Mouse (Mus musculus) forebrain, embryonic 13.5 days (tissue): ENCODE measurements around the gene Tmem81. TPM values are rescaled to one million over a fixed set of nuclear protein-coding genes. Genes with fewer than 3 reads are reported as not detected.
A peak's percentile ranks its signal among the peaks of the same experiment; 100 is the strongest.
"Not testable (repeated sequence)": the region's sequence is repeated elsewhere in the genome, so short reads cannot be mapped to it uniquely, and the experiment has no call there.

ENCODE experiments used
- ATAC-seq: fragments of 200-750 bp; cut with Nextera tagmentation; 2 replicates; pipeline ENCODE4 v1.8.0; 2017
- H3K27ac ChIP-seq: fragments of 300-500 bp; sonication (generic); 2 replicates; pipeline ENCODE4 v1.5.1; 2015; ENCODE audit warnings: inconsistent platforms, mild to moderate bottlenecking, moderate library complexity
- H3K27me3 ChIP-seq: fragments of 300-500 bp; sonication (generic); 2 replicates; pipeline ENCODE4 v1.6.1; 2015; ENCODE audit warnings: mild to moderate bottlenecking, inconsistent platforms
- H3K36me3 ChIP-seq: fragments of 300-500 bp; sonication (generic); 2 replicates; pipeline ENCODE4 v1.6.1; 2015; ENCODE audit warnings: mild to moderate bottlenecking, inconsistent platforms; ENCODE audit not compliant: poor library complexity, severe bottlenecking
- H3K4me1 ChIP-seq: fragments of 300-500 bp; sonication (generic); 2 replicates; pipeline ENCODE4 v1.6.1; 2015; ENCODE audit warnings: inconsistent platforms
- H3K4me2 ChIP-seq: fragments of 300-500 bp; sonication (generic); 2 replicates; pipeline ENCODE4 v1.6.1; 2015; ENCODE audit warnings: inconsistent platforms, mild to moderate bottlenecking, moderate library complexity
- H3K4me3 ChIP-seq: fragments of 300-500 bp; sonication (generic); 2 replicates; pipeline ENCODE4 v1.5.1; 2015; ENCODE audit warnings: mild to moderate bottlenecking, inconsistent platforms
- H3K9ac ChIP-seq: fragments of 300-500 bp; sonication (generic); 2 replicates; pipeline ENCODE4 v1.6.1; 2015; ENCODE audit warnings: mild to moderate bottlenecking, inconsistent platforms
- H3K9me3 ChIP-seq: fragments of 300-500 bp; sonication (generic); replicated peaks from 2 replicates; pipeline ENCODE4 v1.6.1; 2016; ENCODE audit warnings: inconsistent platforms
- WGBS: fragments of 180-500 bp; shearing (Covaris S2); methylation state at CpG from one replicate; pipeline ENCODE4 v1.1.7; 2015; 5-methylcytosine and 5-hydroxymethylcytosine counted together
- polyA plus RNA-seq: library from polyadenylated mRNA; unstranded; fragments of >200 nt; fragmentation: Nextera tagmentation; extraction: Ambion mirVana; gene quantifications from 2 replicates; pipeline ENCODE4 v1.2.1, GENCODE M21; 2015

Tmem81 gene
- polyA plus RNA-seq, result 0.92 and 1.4 TPM in 2 replicates

- no peaks in the 10 kb centered on the region for H3K27me3 ChIP-seq
- H3K9me3 ChIP-seq, result no peaks in the 10 kb centered on the region
- H3K36me3 ChIP-seq, result peaks cover 64% of the 10 kb centered on the region
- H3K27ac ChIP-seq, result no peak within 1 kb of the TSS
- no peak for ATAC-seq
- H3K4me2 ChIP-seq, result no peak within 1 kb of the TSS
- no peaks in the 10 kb centered on the region for H3K4me1 ChIP-seq
- no peak within 1 kb of the TSS for H3K9ac ChIP-seq
- no peak within 1 kb of the TSS for H3K4me3 ChIP-seq
- 87% methylated on average over 7 of the region's 7 CpGs for WGBS
These were observed at the start of gene Tmem81 for GRCm38 (mm10) chr1:132506058-132506457. TSS of gene Tmem81 (plus strand) at chr1:132506230.

DNA sequence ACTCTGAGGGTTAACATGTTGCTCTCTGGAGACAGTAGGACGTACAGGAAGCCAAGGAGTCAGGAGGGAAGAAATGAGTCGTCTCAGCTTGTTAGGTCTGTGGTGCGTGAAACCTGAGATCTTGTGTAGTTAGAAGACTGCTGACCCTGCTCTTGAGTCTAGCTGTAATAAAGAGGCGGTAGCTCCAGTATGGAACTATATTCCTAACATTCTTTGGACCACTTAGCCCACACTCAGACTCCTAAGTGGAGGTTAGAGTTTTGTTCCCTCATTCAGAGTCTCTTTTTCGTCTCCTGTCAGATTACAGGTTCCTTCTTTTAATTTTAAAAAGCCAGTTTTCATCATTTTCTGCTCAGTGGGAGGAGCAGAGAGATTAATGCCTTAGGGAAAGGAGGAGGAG is 41.4 kb upstream of the Tmem81 start:
- no peak overlapping the region for H3K4me2 ChIP-seq
- H3K9ac ChIP-seq, result no peak overlapping the region
- 87% methylated on average over 5 of the region's 5 CpGs for WGBS
- H3K4me1 ChIP-seq, result no peaks in the 10 kb centered on the region
- H3K27me3 ChIP-seq, result no peaks in the 10 kb centered on the region
- no peak overlapping the region for H3K27ac ChIP-seq
- H3K36me3 ChIP-seq, result peaks cover 61% of the 10 kb centered on the region
- no peaks in the 10 kb centered on the region for H3K9me3 ChIP-seq
- no peak overlapping the region for H3K4me3 ChIP-seq
- no peak for ATAC-seq

- H3K36me3 ChIP-seq, result peaks cover 30% of the 10 kb centered on the region
- no peaks in the 10 kb centered on the region for H3K27me3 ChIP-seq
- no peaks in the 10 kb centered on the region for H3K9me3 ChIP-seq
- ATAC-seq, result no peak
- no peak overlapping the region for H3K27ac ChIP-seq
- H3K9ac ChIP-seq, result no peak overlapping the region
- H3K4me2 ChIP-seq, result no peak overlapping the region
- H3K4me1 ChIP-seq, result no peaks in the 10 kb centered on the region
- no peak overlapping the region for H3K4me3 ChIP-seq
These were observed 37.1 kb upstream of the Tmem81 start for GRCm38 (mm10) chr1:132468926-132469325.

DNA sequence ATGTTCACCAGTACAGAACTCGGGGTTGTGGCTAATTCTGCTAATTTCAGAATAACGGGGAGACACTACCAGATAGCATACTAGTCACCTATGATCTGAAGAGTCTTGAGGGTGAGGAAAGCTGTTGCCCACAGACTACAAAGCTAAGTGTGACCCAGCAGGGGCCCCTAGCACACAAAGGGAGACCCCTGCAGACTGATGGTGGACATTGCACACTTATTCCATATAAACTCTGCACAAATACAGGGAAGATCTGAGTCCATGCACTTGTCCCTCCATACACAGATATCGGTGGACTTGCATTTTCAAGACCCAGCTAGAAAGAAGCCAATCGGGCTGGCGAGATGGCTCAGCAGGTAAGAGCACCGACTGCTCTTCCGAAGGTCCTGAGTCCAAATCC is 36.5 kb upstream of the Tmem81 start:
- Histone ChIP-seq H3K4me3 (no peak overlapping the region), H3K36me3 (peaks cover 24% of the 10 kb centered on the region), H3K4me2 (no peak overlapping the region), H3K9me3 (no peaks in the 10 kb centered on the region), H3K9ac (no peak overlapping the region), H3K4me1 (no peaks in the 10 kb centered on the region), H3K27ac (no peak overlapping the region), H3K27me3 (no peaks in the 10 kb centered on the region)
- ATAC-seq, result no peak
- 95% methylated on average over 7 of the region's 7 CpGs for WGBS

DNA sequence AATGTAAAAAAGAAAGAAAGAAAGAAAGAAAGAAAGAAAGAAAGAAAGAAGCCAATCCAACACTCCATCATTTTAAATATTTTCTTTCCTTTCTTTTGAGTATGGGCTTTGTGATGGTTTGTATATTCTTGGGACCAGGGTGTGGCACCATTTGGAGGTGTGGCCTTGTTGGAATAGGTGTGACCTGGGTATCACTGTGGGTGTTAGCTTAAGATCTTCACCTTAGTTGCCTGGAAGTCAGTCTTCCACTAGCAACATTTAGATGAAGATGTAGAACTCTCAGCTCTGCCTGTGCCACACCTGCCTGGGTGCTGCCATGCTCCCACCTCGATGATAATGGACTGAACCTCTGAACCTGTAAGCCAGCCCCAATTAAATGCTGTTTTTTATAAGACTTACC is 36.0 kb upstream of the Tmem81 start:
- not testable (repeated sequence) for ATAC-seq, H3K4me2 ChIP-seq, H3K27ac ChIP-seq, H3K4me1 ChIP-seq, H3K9ac ChIP-seq, H3K4me3 ChIP-seq, H3K9me3 ChIP-seq, H3K27me3 ChIP-seq
- WGBS, result 94% methylated on average over 1 of the region's 1 CpGs
- H3K36me3 ChIP-seq, result peaks cover 19% of the 10 kb centered on the region

GRCm38 (mm10) chr1:132471032-132471431 is 35.0 kb upstream of the Tmem81 start:
- peaks cover 10% of the 10 kb centered on the region for H3K36me3 ChIP-seq
- H3K27me3 ChIP-seq, result no peaks in the 10 kb centered on the region
- H3K4me3 ChIP-seq, result no peak overlapping the region
- H3K27ac ChIP-seq, result no peak overlapping the region
- H3K9me3 ChIP-seq, result no peaks in the 10 kb centered on the region
- WGBS, result 94% methylated on average over 2 of the region's 2 CpGs
- H3K4me2 ChIP-seq, result no peak overlapping the region
- ATAC-seq, result no peak
- peaks cover 6% of the 10 kb centered on the region for H3K4me1 ChIP-seq
- H3K9ac ChIP-seq, result no peak overlapping the region

GRCm38 (mm10) chr1:132471499-132471898 is 34.5 kb upstream of the Tmem81 start:
- WGBS, result 93% methylated on average over 5 of the region's 5 CpGs
- ATAC-seq, result no peak
- H3K4me2 ChIP-seq, result no peak overlapping the region

DNA sequence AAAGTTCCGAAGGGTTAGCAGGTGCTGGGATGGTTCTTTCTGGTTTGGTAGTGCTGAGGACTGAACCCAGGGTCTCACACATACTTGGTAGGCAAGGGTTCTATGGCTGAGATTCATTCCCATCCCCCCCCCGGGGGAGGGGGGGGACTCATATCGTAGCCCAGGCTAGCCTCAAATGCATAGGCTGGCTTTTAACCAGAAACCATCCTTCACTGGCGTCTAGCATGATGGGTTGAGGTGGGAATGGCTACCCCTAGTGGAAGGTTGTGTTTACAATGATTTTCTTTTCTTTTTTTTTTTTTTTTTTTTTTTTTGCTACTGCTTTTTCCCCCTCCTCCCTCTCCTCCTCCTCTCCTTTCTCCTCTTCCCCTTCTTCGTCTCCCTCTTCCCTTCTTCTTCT is 33.5 kb upstream of the Tmem81 start:
- Histone ChIP-seq H3K4me1 (peaks cover 12% of the 10 kb centered on the region), H3K4me3 (no peak overlapping the region), H3K27ac (no peak overlapping the region), H3K9ac (no peak overlapping the region), H3K27me3 (no peaks in the 10 kb centered on the region), H3K36me3 (no peaks in the 10 kb centered on the region), H3K9me3 (no peaks in the 10 kb centered on the region), H3K4me2 (no peak overlapping the region)
- 60% methylated on average over 5 of the region's 5 CpGs for WGBS
- ATAC-seq, result no peak

More at GRCm38 (mm10) chr1:132471499-132471898, 34.5 kb upstream of the Tmem81 start:
- H3K9me3 ChIP-seq, result no peaks in the 10 kb centered on the region
- H3K27ac ChIP-seq, result no peak overlapping the region
- H3K9ac ChIP-seq, result no peak overlapping the region
- H3K27me3 ChIP-seq, result no peaks in the 10 kb centered on the region
- peaks cover 11% of the 10 kb centered on the region for H3K4me1 ChIP-seq
- H3K36me3 ChIP-seq, result peaks cover 7% of the 10 kb centered on the region
- no peak overlapping the region for H3K4me3 ChIP-seq

DNA sequence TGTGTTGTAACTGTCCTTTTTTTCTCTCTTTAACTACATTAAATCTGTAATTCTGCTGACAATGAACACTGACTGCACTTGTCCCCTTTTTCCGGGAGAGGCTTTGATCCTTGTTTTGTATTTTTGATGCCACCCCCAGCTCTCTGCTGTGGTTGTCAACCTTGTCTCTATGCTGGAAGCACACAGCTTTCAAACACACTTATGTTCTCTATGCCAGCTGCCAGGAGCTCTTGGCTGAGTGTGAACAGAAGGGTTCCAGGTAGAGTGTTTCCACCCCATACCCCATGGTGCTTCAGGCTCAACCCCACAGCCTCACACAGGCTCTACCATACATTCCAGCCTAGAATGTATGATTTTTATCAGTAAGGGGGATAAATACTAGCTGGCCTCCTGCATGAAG is 31.5 kb upstream of the Tmem81 start:
- no peak overlapping the region for H3K4me2 ChIP-seq
- no peaks in the 10 kb centered on the region for H3K36me3 ChIP-seq
- H3K27me3 ChIP-seq, result no peaks in the 10 kb centered on the region
- H3K4me1 ChIP-seq, result peaks cover 30% of the 10 kb centered on the region
- WGBS, result 63% methylated on average over 1 of the region's 1 CpGs
- no peak overlapping the region for H3K27ac ChIP-seq
- no peak overlapping the region for H3K9ac ChIP-seq
- no peak for ATAC-seq
- no peak overlapping the region for H3K4me3 ChIP-seq
- H3K9me3 ChIP-seq, result no peaks in the 10 kb centered on the region

GRCm38 (mm10) chr1:132476575-132476927 is 29.5 kb upstream of the Tmem81 start:
- 6% methylated on average over 9 of the region's 9 CpGs for WGBS
- ATAC-seq, result no peak; the same call in none of the 2 replicates

GRCm38 (mm10) chr1:132476928-132477691 is 28.9 kb upstream of the Tmem81 start, which contains the start of gene Rbbp5:
TSS of gene Rbbp5 (plus strand) at chr1:132477365.
- Histone ChIP-seq H3K4me3 (peak within 1 kb of the TSS; percentile 92), H3K36me3 (no peaks in the 10 kb centered on the region), H3K4me1 (peaks cover 38% of the 10 kb centered on the region), H3K9ac (peak within 1 kb of the TSS; percentile 86), H3K9me3 (no peaks in the 10 kb centered on the region), H3K27ac (peak within 1 kb of the TSS; percentile 80), H3K4me2 (peak within 1 kb of the TSS; percentile 80), H3K27me3 (no peaks in the 10 kb centered on the region)
- under 1% methylated on average over 42 of the region's 43 CpGs for WGBS
- ATAC-seq, result peak; percentile 93

More at GRCm38 (mm10) chr1:132476575-132476927, 29.5 kb upstream of the Tmem81 start:
- Histone ChIP-seq H3K36me3 (no peaks in the 10 kb centered on the region), H3K4me2 (peak overlapping the region; percentile 80), H3K27ac (peak overlapping the region; percentile 15; the same call in 1 of the 2 replicates), H3K27me3 (no peaks in the 10 kb centered on the region), H3K4me1 (peaks cover 37% of the 10 kb centered on the region), H3K9ac (peak overlapping the region; percentile 86), H3K9me3 (no peaks in the 10 kb centered on the region), H3K4me3 (peak overlapping the region; percentile 92)

DNA sequence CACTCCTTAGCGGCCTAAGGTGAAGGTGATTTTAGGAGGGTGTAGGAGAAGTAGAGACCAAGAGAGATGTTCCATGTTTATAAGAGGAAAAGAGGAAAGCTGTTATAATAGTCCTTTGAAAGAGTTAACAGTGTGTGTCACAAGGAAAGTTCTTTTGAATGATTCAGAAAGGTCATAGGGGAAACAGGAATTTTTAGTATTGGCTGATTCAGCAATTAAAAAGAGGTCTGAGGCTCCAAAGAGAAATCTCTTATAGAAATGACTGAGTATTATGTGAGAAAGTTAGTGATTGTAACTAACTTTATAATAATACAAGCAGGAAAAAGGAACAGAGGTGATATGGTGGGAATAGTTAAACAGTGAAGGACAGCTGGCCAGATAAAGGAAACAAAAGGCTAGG is 26.6 kb upstream of the Tmem81 start:
- 88% methylated on average over 1 of the region's 1 CpGs for WGBS
- Histone ChIP-seq H3K4me2 (no peak overlapping the region), H3K9ac (no peak overlapping the region), H3K9me3 (no peaks in the 10 kb centered on the region), H3K27me3 (no peaks in the 10 kb centered on the region), H3K27ac (no peak overlapping the region), H3K4me3 (no peak overlapping the region), H3K36me3 (0 out of 2 replicates have a peak, but pooled peaks cover 2% of the 10 kb centered on the region), H3K4me1 (peaks cover 38% of the 10 kb centered on the region)
- ATAC-seq, result no peak

- Histone ChIP-seq H3K9ac (no peak overlapping the region), H3K27me3 (no peaks in the 10 kb centered on the region), H3K4me3 (no peak overlapping the region), H3K4me2 (no peak overlapping the region), H3K27ac (no peak overlapping the region), H3K9me3 (no peaks in the 10 kb centered on the region), H3K4me1 (peaks cover 26% of the 10 kb centered on the region), H3K36me3 (peaks cover 18% of the 10 kb centered on the region)
- ATAC-seq, result no peak
- 91% methylated on average over 2 of the region's 2 CpGs for WGBS
These were observed 24.4 kb upstream of the Tmem81 start for GRCm38 (mm10) chr1:132481619-132482018.
